Mouse (Mus musculus) c-Kit-positive CD71-positive TER-119-positive erythroid progenitor cells, embryonic 14.5 days (primary cell): ENCODE results near the gene Eml6.

Experiments used
- DNase-seq: peaks from one replicate; pipeline ENCODE4 v3.0.0-alpha.2; 2013; ENCODE audit warnings: low spot score

Gene Eml6

GRCm38 (mm10) chr11:29748750-29749467 is 276.9 kb downstream of the Eml6 start:
- DNase-seq, result no peak

GRCm38 (mm10) chr11:29747881-29748280 is 278.0 kb downstream of the Eml6 start:
- no peak for DNase-seq

GRCm38 (mm10) chr11:29747365-29747764 is 278.5 kb downstream of the Eml6 start:
- DNase-seq, result no peak

GRCm38 (mm10) chr11:29746203-29746602 is 279.6 kb downstream of the Eml6 start:
- no peak for DNase-seq

GRCm38 (mm10) chr11:29745513-29745912 is 280.3 kb downstream of the Eml6 start:
- no peak for DNase-seq

GRCm38 (mm10) chr11:29744760-29745430 is 280.9 kb downstream of the Eml6 start:
- DNase-seq, result no peak

GRCm38 (mm10) chr11:29739752-29740151 is 286.1 kb downstream of the Eml6 start:
- no peak for DNase-seq

GRCm38 (mm10) chr11:29727901-29728300 is 297.9 kb downstream of the Eml6 start:
- DNase-seq, result no peak

- no peak for DNase-seq
Measured at GRCm38 (mm10) chr11:29725610-29726009, 300.2 kb downstream of the Eml6 start.

GRCm38 (mm10) chr11:29725167-29725566 is 300.7 kb downstream of the Eml6 start:
- no peak for DNase-seq

GRCm38 (mm10) chr11:29724213-29724612 is 301.6 kb downstream of the Eml6 start:
- DNase-seq, result no peak

- no peak for DNase-seq
Measured at GRCm38 (mm10) chr11:29719597-29719996, 306.2 kb downstream of the Eml6 start.

- DNase-seq, result no peak
Measured at GRCm38 (mm10) chr11:29718541-29718940, 307.3 kb downstream of the Eml6 start.

- no peak for DNase-seq
Measured at GRCm38 (mm10) chr11:29715499-29715898, 310.3 kb downstream of the Eml6 start.

GRCm38 (mm10) chr11:29714789-29715188 is 311.0 kb downstream of the Eml6 start:
- DNase-seq, result peak; percentile 17

GRCm38 (mm10) chr11:29714114-29714513 is 311.7 kb downstream of the Eml6 start:
- DNase-seq, result no peak

GRCm38 (mm10) chr11:29709512-29709911 is 316.3 kb downstream of the Eml6 start:
- no peak for DNase-seq

GRCm38 (mm10) chr11:29706845-29707244 is 319.0 kb downstream of the Eml6 start:
- DNase-seq, result no peak

GRCm38 (mm10) chr11:29705263-29705662 is 320.6 kb downstream of the Eml6 start:
- no peak for DNase-seq

GRCm38 (mm10) chr11:29702721-29703120 is 323.1 kb downstream of the Eml6 start:
- DNase-seq, result no peak

- DNase-seq, result no peak
Measured at GRCm38 (mm10) chr11:29694754-29695153, 331.1 kb downstream of the Eml6 start.

- peak; percentile 80 for DNase-seq
Measured at GRCm38 (mm10) chr11:29693576-29694410, 332.0 kb downstream of the Eml6 start.
